Comparison of ENCODE assay signal across 8 mouse cellular contexts in the genomic region with DNA sequence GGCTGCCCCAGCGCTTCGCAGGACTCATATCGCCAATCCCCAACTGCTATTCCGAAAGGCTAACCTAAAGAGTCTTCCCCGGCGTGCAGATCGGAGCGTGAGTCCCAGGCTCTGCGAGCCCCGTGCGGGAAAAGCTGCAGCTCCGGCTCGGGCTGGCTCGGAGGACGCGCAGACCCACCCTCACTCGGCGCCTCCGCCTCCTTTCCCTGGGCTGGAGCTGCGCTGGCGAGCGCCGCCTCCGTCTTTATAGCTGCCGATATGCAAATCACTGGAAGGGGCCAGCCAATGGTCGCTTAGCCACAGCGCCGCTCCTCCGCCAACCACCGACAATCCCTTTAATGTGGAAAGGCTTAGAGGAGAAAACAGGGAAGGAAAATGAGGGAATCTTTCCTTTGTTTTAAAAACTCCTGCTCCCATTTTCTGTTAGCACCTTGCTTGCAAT. TPM values are rescaled to one million over a fixed set of nuclear protein-coding genes. Genes with fewer than 3 reads are reported as not detected.
DNase-seq lines count a peak whose midpoint lies in the region; ATAC-seq and TF ChIP-seq lines count a peak whose summit lies in the region.
"Had no signal": no experiment of that assay in that cellular context is flagged by ENCODE, and none has a peak within 500 bp of the region (broad histone marks: within the 10 kb centered on the region; RNA-seq: fewer than 3 reads in every experiment).

A gene (minus strand): TSS at position 219 of the 442 bp plus-strand sequence.

- peaks cover 97% of the 10 kb centered on the region for H3K27me3 ChIP-seq in heart, embryonic 13.5 days (replicated peaks)
- H3K27me3 ChIP-seq in kidney, embryonic 16.5 days (ENCODE audit: insufficient read depth, low read length) = peaks cover 88% of the 10 kb centered on the region
- peaks cover 84% of the 10 kb centered on the region for H3K27me3 ChIP-seq in limb, embryonic 14.5 days (ENCODE audit: control insufficient read depth, insufficient read depth, low read length)
- H3K27me3 ChIP-seq in midbrain, embryonic 16.5 days (ENCODE audit: control insufficient read depth, insufficient read depth, low read depth, low read length) = no peaks in the 10 kb centered on the region

- peak within 1 kb of the TSS; percentile 29; the same call in 1 of the 2 replicates for H3K4me3 ChIP-seq in embryonic fibroblast, embryonic 13.5 days (ENCODE audit: insufficient read depth, low read length)
- peak within 1 kb of the TSS; percentile 51 for H3K4me3 ChIP-seq in heart, embryonic 13.5 days
- H3K4me3 ChIP-seq in kidney, embryonic 16.5 days (ENCODE audit: low read length) = peak within 1 kb of the TSS; percentile 47
- peak within 1 kb of the TSS; percentile 41 for H3K4me3 ChIP-seq in limb, embryonic 14.5 days (replicated peaks; ENCODE audit: low read length)
- peak within 1 kb of the TSS; percentile 71 for H3K4me3 ChIP-seq in midbrain, embryonic 16.5 days (ENCODE audit: low read depth, low read length)

- peak within 1 kb of the TSS; percentile 81 for H3K4me2 ChIP-seq in heart, embryonic 13.5 days
- peak within 1 kb of the TSS; percentile 74 for H3K4me2 ChIP-seq in kidney, embryonic 16.5 days (replicated peaks; ENCODE audit: low read depth, low read length)
- peak within 1 kb of the TSS; percentile 76 for H3K4me2 ChIP-seq in limb, embryonic 14.5 days (replicated peaks; ENCODE audit: low read depth, low read length, severe bottlenecking)
- peak within 1 kb of the TSS; percentile 81 for H3K4me2 ChIP-seq in midbrain, embryonic 16.5 days (ENCODE audit: low read length)

- under 1% methylated on average over 30 of the region's 30 CpGs for WGBS in heart, embryonic 13.5 days
- WGBS in kidney, embryonic 16.5 days = under 1% methylated on average over 30 of the region's 30 CpGs
- 0% methylated on average over 25 of the region's 30 CpGs for WGBS in limb, embryonic 14.5 days
- WGBS in midbrain, embryonic 16.5 days = under 1% methylated on average over 30 of the region's 30 CpGs

- ATAC-seq in cerebellum, adult (ENCODE audit: insufficient number of reproducible peaks, low FRiP score, low TSS enrichment) = peak; percentile 78
- ATAC-seq in heart, embryonic 13.5 days (ENCODE audit: extremely low read depth, insufficient number of reproducible peaks, low FRiP score, low TSS enrichment) = peak; percentile 68
- ATAC-seq in kidney, embryonic 16.5 days (ENCODE audit: low FRiP score, low TSS enrichment) = peak; percentile 94
- peak; percentile 93 for ATAC-seq in limb, embryonic 14.5 days (ENCODE audit: low FRiP score, low read depth)
- peak; percentile 92 for ATAC-seq in midbrain, embryonic 16.5 days

- H3K9me3 ChIP-seq in heart, embryonic 13.5 days = no peaks in the 10 kb centered on the region; the same call in 1 of the 2 replicates
- no peaks in the 10 kb centered on the region for H3K9me3 ChIP-seq in kidney, embryonic 16.5 days (ENCODE audit: low read length)
- H3K9me3 ChIP-seq in limb, embryonic 14.5 days (ENCODE audit: control insufficient read depth, low read length) = no peaks in the 10 kb centered on the region
- 0 out of 2 replicates have a peak, but pooled peaks cover 3% of the 10 kb centered on the region for H3K9me3 ChIP-seq in midbrain, embryonic 16.5 days (replicated peaks; ENCODE audit: control insufficient read depth, low read length, poor library complexity, severe bottlenecking)

- no peaks in the 10 kb centered on the region for H3K36me3 ChIP-seq in heart, embryonic 13.5 days
- no peaks in the 10 kb centered on the region for H3K36me3 ChIP-seq in kidney, embryonic 16.5 days (ENCODE audit: insufficient read depth, low read length)
- no peaks in the 10 kb centered on the region for H3K36me3 ChIP-seq in limb, embryonic 14.5 days (ENCODE audit: control insufficient read depth, insufficient read depth, low read length)
- H3K36me3 ChIP-seq in midbrain, embryonic 16.5 days (ENCODE audit: control insufficient read depth, insufficient read depth, low read length) = no peaks in the 10 kb centered on the region

- no peak for TF ChIP-seq CTCF in embryonic fibroblast, embryonic 13.5 days (IDR thresholded peaks at IDR 0.05; ENCODE audit: borderline replicate concordance, insufficient read depth, low read length)

- peak; percentile 91 for DNase-seq in limb, embryonic 14.5 days (ENCODE audit: low spot score)
- DNase-seq in telencephalon, adult 2 months (ENCODE audit: low read depth, low spot score) = peak; percentile 81

- TF ChIP-seq POLR2A in embryonic fibroblast, embryonic 13.5 days (IDR thresholded peaks at IDR 0.05; ENCODE audit: low read depth, low read length) = no peak
- TF ChIP-seq POLR2A in limb, embryonic 14.5 days (IDR thresholded peaks at IDR 0.05; ENCODE audit: borderline replicate concordance, extremely low read depth, insufficient read depth, insufficient read length) = no peak

- no peak within 1 kb of the TSS for H3K27ac ChIP-seq in embryonic fibroblast, embryonic 13.5 days (ENCODE audit: insufficient read depth, low read length)
- no peak within 1 kb of the TSS for H3K27ac ChIP-seq in heart, embryonic 13.5 days (replicated peaks)
- H3K27ac ChIP-seq in kidney, embryonic 16.5 days (ENCODE audit: low read length) = no peak within 1 kb of the TSS
- H3K27ac ChIP-seq in limb, embryonic 14.5 days (replicated peaks; ENCODE audit: low read depth, low read length) = no peak within 1 kb of the TSS
- peak within 1 kb of the TSS; percentile 94 for H3K27ac ChIP-seq in midbrain, embryonic 16.5 days (ENCODE audit: low read length)
- H3K27ac ChIP-seq: macrophage had no signal

- peak within 1 kb of the TSS; percentile 50; the same call in 1 of the 2 replicates for H3K9ac ChIP-seq in heart, embryonic 13.5 days
- H3K9ac ChIP-seq in kidney, embryonic 16.5 days (replicated peaks; ENCODE audit: low read length) = peak within 1 kb of the TSS; percentile 49
- H3K9ac ChIP-seq in limb, embryonic 14.5 days (ENCODE audit: low read depth, low read length, severe bottlenecking) = no peak within 1 kb of the TSS
- H3K9ac ChIP-seq in midbrain, embryonic 16.5 days (ENCODE audit: low read depth, low read length) = peak within 1 kb of the TSS; percentile 87

- H3K4me1 ChIP-seq in embryonic fibroblast, embryonic 13.5 days (ENCODE audit: control insufficient read depth, insufficient read depth, low read length) = no peaks in the 10 kb centered on the region; the same call in 1 of the 2 replicates
- peaks cover 49% of the 10 kb centered on the region for H3K4me1 ChIP-seq in heart, embryonic 13.5 days
- peaks cover 34% of the 10 kb centered on the region for H3K4me1 ChIP-seq in kidney, embryonic 16.5 days (ENCODE audit: insufficient read depth, low read length)
- H3K4me1 ChIP-seq in limb, embryonic 14.5 days (ENCODE audit: control insufficient read depth, insufficient read depth, low read length) = peaks cover 32% of the 10 kb centered on the region
- H3K4me1 ChIP-seq in midbrain, embryonic 16.5 days (ENCODE audit: control insufficient read depth, insufficient read depth, low read length) = peaks cover 29% of the 10 kb centered on the region

RNA-seq across cellular contexts. Expression of the gene that starts here (rescaled TPM):
- 0.19 TPM in 1 of 2 replicates, not detected in the other for polyA plus RNA-seq in embryonic fibroblast, embryonic 13.5 days (2011; ENCODE audit: insufficient read length, low read depth, missing spikeins)
- polyA plus RNA-seq in heart, embryonic 13.5 days (2015; fragmentation: Nextera tagmentation; extraction: Ambion mirVana) = 0.07 and 0.08 TPM in 2 replicates
- polyA plus RNA-seq in kidney, embryonic 16.5 days (2015; fragmentation: Nextera tagmentation; extraction: Ambion mirVana) = 1.6 and 1.9 TPM in 2 replicates
- 5.7 and 8.0 TPM in 2 replicates for polyA plus RNA-seq in limb, embryonic 14.5 days (2012; rRNA removed)
- 5.7 and 6.7 TPM in 2 replicates for polyA plus RNA-seq in limb, embryonic 14.5 days (2014; fragmentation: Nextera tagmentation; extraction: Ambion mirVana)
- polyA plus RNA-seq in midbrain, embryonic 16.5 days (2015; fragmentation: Nextera tagmentation; extraction: Ambion mirVana) = 54.5 and 64.5 TPM in 2 replicates
- polyA plus RNA-seq: macrophage had no signal

Comparison
In these comparisons a context has a peak if more than half of its experiments do, and no peak if none do; other contexts are left out.
1. Peak in ATAC-seq, H3K4me3 ChIP-seq, H3K9ac ChIP-seq and H3K4me2 ChIP-seq in heart, embryonic 13.5 days; RNA of the gene not detected or under 1 TPM.